Mouse (Mus musculus): ENCODE results near the gene Eml4.

DNA sequence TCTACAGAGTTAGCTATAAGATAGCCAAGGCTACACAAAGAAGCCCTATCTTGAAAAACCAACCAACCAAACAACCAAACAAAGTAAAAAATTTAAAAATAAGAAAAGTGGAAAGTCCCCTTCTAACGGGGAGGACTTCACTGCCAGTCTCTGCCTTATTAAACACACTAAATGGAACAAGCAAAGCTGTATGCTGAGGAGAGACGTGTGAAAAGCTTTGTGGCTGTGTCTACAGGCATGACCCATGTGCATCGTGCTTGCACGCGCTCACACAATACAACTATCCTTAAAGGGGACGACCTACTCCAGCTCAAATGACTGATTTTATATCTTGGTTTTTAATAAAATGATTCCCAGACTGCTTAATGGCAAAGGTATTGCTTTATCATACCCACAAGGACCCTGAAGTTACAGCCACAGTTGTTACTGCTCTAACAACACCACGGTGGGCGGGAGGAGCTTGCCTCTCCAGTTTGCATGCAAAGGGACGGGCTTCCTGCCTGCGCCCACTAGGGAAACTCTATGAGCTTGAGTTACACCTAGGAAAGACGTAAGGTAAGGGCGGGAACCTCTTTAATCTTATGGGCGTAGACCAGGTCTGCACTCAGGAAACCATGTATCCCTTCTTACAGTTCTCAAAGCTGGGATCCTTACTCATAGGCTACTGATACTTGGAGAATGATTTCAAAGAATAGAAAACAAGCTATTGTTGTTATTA is 11.2 kb upstream of the Eml4 start:
- TF ChIP-seq ZKSCAN1 (IDR thresholded peaks at IDR 0.05; ENCODE audit: borderline replicate concordance, low read depth, low read length) (no peak), CTCF (conservative IDR thresholded peaks at IDR 0.05 in 1 of 2, IDR thresholded peaks at IDR 0.05 in 1 of 2; ENCODE audit: low read depth in 2 of 2, low read length in 2 of 2) (no peak), CHD2 (IDR thresholded peaks at IDR 0.05; ENCODE audit: low read length) (no peak), MAFK (IDR thresholded peaks at IDR 0.05; ENCODE audit: insufficient replicate concordance, low read length) (no peak), POLR2A (IDR thresholded peaks at IDR 0.05; ENCODE audit: low read depth, low read length) (no peak), MEF2A (IDR thresholded peaks at IDR 0.05; ENCODE audit: borderline replicate concordance, low read depth, low read length) (no peak), UBTF (IDR thresholded peaks at IDR 0.05; ENCODE audit: low read depth, low read length) (no peak)
